Mouse (Mus musculus): ENCODE data around the gene Calcr. TPM values are rescaled to one million over a fixed set of nuclear protein-coding genes. Genes with fewer than 3 reads are reported as not detected.
"Not testable (repeated sequence)": the region's sequence is repeated elsewhere in the genome, so short reads cannot be mapped to it uniquely, and the experiment has no call there.

The Calcr gene
- total and polyA plus RNA-seq, 3 experiments, result not detected

- Histone ChIP-seq H3K9ac (ENCODE audit: insufficient read depth, low read depth) (no peak overlapping the region), H3K27me3 (replicated peaks) (no peaks in the 10 kb centered on the region), H3K27ac (ENCODE audit: insufficient read depth, low read depth) (no peak overlapping the region), H3K4me2 (ENCODE audit: insufficient read depth, low read depth, poor library complexity, severe bottlenecking) (no peak overlapping the region), H3K9me3 (replicated peaks; ENCODE audit: low read length) (no peaks in the 10 kb centered on the region), H3K4me3 (replicated peaks in 1 of 3; ENCODE audit: low read depth in 2 of 3, low read length in 2 of 3, poor library complexity in 1 of 3) (no peak overlapping the region), H3K79me2 (replicated peaks; ENCODE audit: control insufficient read depth, extremely low read depth, insufficient read depth, poor library complexity, severe bottlenecking) (no peaks in the 10 kb centered on the region), H3K36me3 (replicated peaks in 1 of 2; ENCODE audit: control insufficient read depth in 1 of 2, insufficient read depth in 1 of 2, low read length in 1 of 2) (no peaks in the 10 kb centered on the region), H3K4me1 (ENCODE audit: control insufficient read depth in 1 of 2, insufficient read depth in 2 of 2) (no peaks in the 10 kb centered on the region)
- TF ChIP-seq JUN (IDR thresholded peaks at IDR 0.05; ENCODE audit: insufficient read depth, low read depth, low read length) (no peak), ZC3H11A (IDR thresholded peaks at IDR 0.05; ENCODE audit: low read depth, low read length) (no peak), POLR2AphosphoS2 (IDR thresholded peaks at IDR 0.05; ENCODE audit: low read depth, low read length) (no peak), CHD2 (IDR thresholded peaks at IDR 0.05; ENCODE audit: low read length) (no peak), USF2 (conservative IDR thresholded peaks at IDR 0.05; ENCODE audit: low read depth, low read length) (no peak)
- DNase-seq (ENCODE audit: extremely low read depth), result no peak
- in situ Hi-C loops (cut with MboI; ENCODE audit: low pct_ligation_motif_present, low pct_unique_long_range_greater_than_20kb, low sequenced_read_pairs) (no loop called here), dilution Hi-C loops (cut with MboI; ENCODE audit: extremely low pct_ligation_motif_present, extremely low pct_unique_long_range_greater_than_20kb, low sequenced_read_pairs) (no loop called here)
Measured at GRCm38 (mm10) chr6:3730246-3730867, 34.2 kb downstream of the Calcr start.

GRCm38 (mm10) chr6:3688087-3688642 is 76.3 kb downstream of the Calcr start:
- H3K27me3 ChIP-seq (replicated peaks), result no peaks in the 10 kb centered on the region
- DNase-seq (ENCODE audit: extremely low read depth), result no peak
- no peak overlapping the region for H3K27ac ChIP-seq (ENCODE audit: insufficient read depth, low read depth)
- in situ Hi-C loops (cut with MboI; ENCODE audit: low pct_ligation_motif_present, low pct_unique_long_range_greater_than_20kb, low sequenced_read_pairs), result no loop called here
- no peak for TF ChIP-seq MEF2A (IDR thresholded peaks at IDR 0.05; ENCODE audit: borderline replicate concordance, low read depth, low read length)
- TF ChIP-seq MAFK (IDR thresholded peaks at IDR 0.05; ENCODE audit: insufficient replicate concordance, low read length), result no peak
- TF ChIP-seq EP300 (IDR thresholded peaks at IDR 0.05; ENCODE audit: low read length), result no peak
- no peak for TF ChIP-seq GABPA (IDR thresholded peaks at IDR 0.05; ENCODE audit: insufficient replicate concordance, low read depth, low read length)
- no peak for TF ChIP-seq POLR2AphosphoS2 (IDR thresholded peaks at IDR 0.05; ENCODE audit: low read depth, low read length)
- no peak for TF ChIP-seq IRF4 (IDR thresholded peaks at IDR 0.05; ENCODE audit: low read depth, low read length)
- no peak for TF ChIP-seq KAT2A (IDR thresholded peaks at IDR 0.05; ENCODE audit: insufficient replicate concordance, low read length)
- TF ChIP-seq ZNF384 (IDR thresholded peaks at IDR 0.05; ENCODE audit: low read depth, low read length), result no peak
- TF ChIP-seq CTCF (conservative IDR thresholded peaks at IDR 0.05 in 1 of 2, IDR thresholded peaks at IDR 0.05 in 1 of 2; ENCODE audit: low read depth in 2 of 2, low read length in 2 of 2), result no peak
- no peak for TF ChIP-seq JUND (conservative IDR thresholded peaks at IDR 0.05; ENCODE audit: low read depth, low read length)
- no peak for TF ChIP-seq ELF1 (IDR thresholded peaks at IDR 0.05; ENCODE audit: low read depth, low read length)
- TF ChIP-seq ETS1 (conservative IDR thresholded peaks at IDR 0.05; ENCODE audit: low read depth, low read length), result no peak
- TF ChIP-seq ZKSCAN1 (IDR thresholded peaks at IDR 0.05; ENCODE audit: borderline replicate concordance, low read depth, low read length), result no peak
- no peaks in the 10 kb centered on the region for H3K9me3 ChIP-seq (replicated peaks; ENCODE audit: low read length)
- H3K9ac ChIP-seq (ENCODE audit: insufficient read depth, low read depth), result no peak overlapping the region
- no peaks in the 10 kb centered on the region for H3K36me3 ChIP-seq (replicated peaks in 1 of 2; ENCODE audit: control insufficient read depth in 1 of 2, insufficient read depth in 1 of 2, low read length in 1 of 2)
- H3K4me2 ChIP-seq (ENCODE audit: insufficient read depth, low read depth, poor library complexity, severe bottlenecking), result no peak overlapping the region
- no peaks in the 10 kb centered on the region; a peak in 1 of 4 replicates for H3K4me1 ChIP-seq (ENCODE audit: control insufficient read depth in 1 of 2, insufficient read depth in 2 of 2)
- dilution Hi-C loops (cut with MboI; ENCODE audit: extremely low pct_ligation_motif_present, extremely low pct_unique_long_range_greater_than_20kb, low sequenced_read_pairs), result no loop called here
- H3K79me2 ChIP-seq (replicated peaks; ENCODE audit: control insufficient read depth, extremely low read depth, insufficient read depth, poor library complexity, severe bottlenecking), result no peaks in the 10 kb centered on the region
- no peak overlapping the region for H3K4me3 ChIP-seq (replicated peaks in 1 of 3; ENCODE audit: low read depth in 2 of 3, low read length in 2 of 3, poor library complexity in 1 of 3)

- H3K4me1 ChIP-seq (ENCODE audit: control insufficient read depth in 1 of 2, insufficient read depth in 2 of 2); H3K27me3 ChIP-seq (replicated peaks); H3K9me3 ChIP-seq (replicated peaks; ENCODE audit: low read length); H3K79me2 ChIP-seq (replicated peaks; ENCODE audit: control insufficient read depth, extremely low read depth, insufficient read depth, poor library complexity, severe bottlenecking); H3K27ac ChIP-seq (ENCODE audit: insufficient read depth, low read depth); H3K36me3 ChIP-seq (replicated peaks in 1 of 2; ENCODE audit: control insufficient read depth in 1 of 2, insufficient read depth in 1 of 2, low read length in 1 of 2); H3K4me2 ChIP-seq (ENCODE audit: insufficient read depth, low read depth, poor library complexity, severe bottlenecking); DNase-seq (ENCODE audit: extremely low read depth); H3K9ac ChIP-seq (ENCODE audit: insufficient read depth, low read depth); dilution Hi-C loops (cut with MboI; ENCODE audit: extremely low pct_ligation_motif_present, extremely low pct_unique_long_range_greater_than_20kb, low sequenced_read_pairs); H3K4me3 ChIP-seq (replicated peaks in 1 of 3; ENCODE audit: low read depth in 2 of 3, low read length in 2 of 3, poor library complexity in 1 of 3); in situ Hi-C loops (cut with MboI; ENCODE audit: low pct_ligation_motif_present, low pct_unique_long_range_greater_than_20kb, low sequenced_read_pairs): not testable (repeated sequence)
Measured at GRCm38 (mm10) chr6:3678286-3678685, 86.2 kb downstream of the Calcr start.
